Mouse (Mus musculus) E14TG2a.4 (cell line): Measurements from ENCODE around the gene Zfp239.

Experiments
- H3K27me3 ChIP-seq: 2 replicates; pipeline ENCODE4 v1.6.1; 2014; ENCODE audit warnings: low read length, control low read depth; ENCODE audit not compliant: insufficient read depth
- H3K36me3 ChIP-seq: 2 replicates; pipeline ENCODE4 v1.6.1; 2014; ENCODE audit warnings: low read length, control low read depth; ENCODE audit not compliant: insufficient read depth
- H3K4me1 ChIP-seq: replicated peaks from 2 replicates; pipeline ENCODE4 v1.6.1; 2014; ENCODE audit warnings: low read depth, low read length, control low read depth
- H3K4me3 ChIP-seq: replicated peaks from 2 replicates; pipeline ENCODE4 v1.5.1; 2014; ENCODE audit warnings: mild to moderate bottlenecking, low read length
- H3K9me3 ChIP-seq: 2 replicates; pipeline ENCODE4 v1.6.1; 2014; ENCODE audit warnings: low read length, control low read depth
- CTCF ChIP-seq: conservative IDR thresholded peaks from 2 replicates; pipeline ENCODE4 v1.5.1; 2014; ENCODE audit warnings: low read length
- NANOG ChIP-seq: IDR thresholded peaks from 2 replicates; pipeline ENCODE4 v1.6.1; 2014; ENCODE audit warnings: borderline replicate concordance, low read length, mixed read lengths
- POU5F1 ChIP-seq: IDR thresholded peaks from 2 replicates; pipeline ENCODE4 v1.6.1; 2014; ENCODE audit warnings: low read length, borderline replicate concordance

The Zfp239 gene

GRCm38 (mm10) chr6:117918043-117918442 is 56.1 kb downstream of the Zfp239 start:
- H3K27me3 ChIP-seq: no peaks in the 10 kb centered on the region
- peaks cover 83% of the 10 kb centered on the region for H3K36me3 ChIP-seq
- peak overlapping the region; percentile 99 for H3K4me3 ChIP-seq
- H3K4me1 ChIP-seq: peaks cover 77% of the 10 kb centered on the region
- no peaks in the 10 kb centered on the region for H3K9me3 ChIP-seq
- TF ChIP-seq NANOG: no peak
- no peak for TF ChIP-seq CTCF
- no peak for TF ChIP-seq POU5F1

GRCm38 (mm10) chr6:117920659-117921640 is 59.0 kb downstream of the Zfp239 start:
- no peaks in the 10 kb centered on the region for H3K27me3 ChIP-seq
- TF ChIP-seq CTCF (peak; percentile 81), NANOG (no peak), POU5F1 (no peak)

GRCm38 (mm10) chr6:117922041-117922440 is 60.1 kb downstream of the Zfp239 start:
- Histone ChIP-seq H3K4me1 (peaks cover 54% of the 10 kb centered on the region), H3K4me3 (peak overlapping the region; percentile 27; the same call in 1 of the 2 replicates), H3K27me3 (no peaks in the 10 kb centered on the region), H3K36me3 (peaks cover 74% of the 10 kb centered on the region), H3K9me3 (no peaks in the 10 kb centered on the region)
- TF ChIP-seq NANOG (no peak), POU5F1 (no peak)

More at GRCm38 (mm10) chr6:117920659-117921640, 59.0 kb downstream of the Zfp239 start:
- Histone ChIP-seq H3K4me3 (peak overlapping the region; percentile 99), H3K9me3 (no peaks in the 10 kb centered on the region), H3K4me1 (peaks cover 54% of the 10 kb centered on the region), H3K36me3 (peaks cover 69% of the 10 kb centered on the region)
